Mouse (Mus musculus): Measurements from ENCODE around the gene Zfp692.

GRCm38 (mm10) chr11:58257816-58258215 lies 49.1 kb upstream of the Zfp692 start:
- TF ChIP-seq CTCF (IDR thresholded peaks at IDR 0.05; ENCODE audit: low read depth) (no peak), EP300 (optimal IDR thresholded peaks at IDR 0.05) (no peak)
